Mouse (Mus musculus): Measurements from ENCODE around the gene Ggt1. TPM values are rescaled to one million over a fixed set of nuclear protein-coding genes. Genes with fewer than 3 reads are reported as not detected.

The Ggt1 gene
- total RNA-seq, 4 experiments from 2014 or later: not detected

- DNase-seq (ENCODE audit: low spot score in 2 of 2): no peak
Measured at GRCm38 (mm10) chr10:75573181-75573580, 11.8 kb downstream of the Ggt1 start.

- no peak for DNase-seq (ENCODE audit: low spot score in 2 of 2)
Measured at GRCm38 (mm10) chr10:75573965-75574364, 12.6 kb downstream of the Ggt1 start.

- no peak for DNase-seq (ENCODE audit: low spot score in 2 of 2)
Measured at GRCm38 (mm10) chr10:75579129-75579528, 17.7 kb downstream of the Ggt1 start.

GRCm38 (mm10) chr10:75585876-75586552, 24.6 kb downstream of the Ggt1 start:
- DNase-seq (ENCODE audit: low spot score in 2 of 2): peak; percentile 81 to 87

GRCm38 (mm10) chr10:75586553-75586879, 25.1 kb downstream of the Ggt1 start:
- DNase-seq (ENCODE audit: low spot score in 2 of 2): no peak

GRCm38 (mm10) chr10:75587781-75588180, 26.4 kb downstream of the Ggt1 start:
- DNase-seq (ENCODE audit: low spot score in 2 of 2): no peak

- DNase-seq (ENCODE audit: low spot score in 2 of 2): peak; percentile 38 to 49
Measured at GRCm38 (mm10) chr10:75588336-75588735, 26.9 kb downstream of the Ggt1 start.

- DNase-seq (ENCODE audit: low spot score in 2 of 2): peak in 1 of 2 experiments; percentile 50
Measured at GRCm38 (mm10) chr10:75589129-75589528, 27.7 kb downstream of the Ggt1 start, which contains the start of gene Ggt5. Ggt5 (plus strand) TSS chr10:75589340.

GRCm38 (mm10) chr10:75589651-75590050, 28.2 kb downstream of the Ggt1 start:
- peak in 1 of 2 experiments; percentile 24 for DNase-seq (ENCODE audit: low spot score in 2 of 2)

- DNase-seq (ENCODE audit: low spot score in 2 of 2): no peak
Measured at GRCm38 (mm10) chr10:75591211-75591894, 29.9 kb downstream of the Ggt1 start.

- DNase-seq (ENCODE audit: low spot score in 2 of 2): no peak
Measured at GRCm38 (mm10) chr10:75592585-75592984, 31.2 kb downstream of the Ggt1 start.

- DNase-seq (ENCODE audit: low spot score in 2 of 2): peak; percentile 61 to 73
Measured at GRCm38 (mm10) chr10:75595981-75596380, 34.6 kb downstream of the Ggt1 start.

GRCm38 (mm10) chr10:75600189-75600730, 38.9 kb downstream of the Ggt1 start:
- no peak for DNase-seq (ENCODE audit: low spot score in 2 of 2)

GRCm38 (mm10) chr10:75605162-75605846, 43.9 kb downstream of the Ggt1 start:
- no peak for DNase-seq (ENCODE audit: low spot score in 2 of 2)

- no peak for DNase-seq (ENCODE audit: low spot score in 2 of 2)
Measured at GRCm38 (mm10) chr10:75607253-75607652, 45.8 kb downstream of the Ggt1 start.

- no peak for DNase-seq (ENCODE audit: low spot score in 2 of 2)
Measured at GRCm38 (mm10) chr10:75608975-75609374, 47.6 kb downstream of the Ggt1 start.

- DNase-seq (ENCODE audit: low spot score in 2 of 2): no peak
Measured at GRCm38 (mm10) chr10:75610486-75610885, 49.1 kb downstream of the Ggt1 start.

- no peak for DNase-seq (ENCODE audit: low spot score in 2 of 2)
Measured at GRCm38 (mm10) chr10:75616044-75616443, 54.6 kb downstream of the Ggt1 start.

GRCm38 (mm10) chr10:75620818-75621217, 59.4 kb downstream of the Ggt1 start:
- DNase-seq (ENCODE audit: low spot score in 2 of 2): no peak

GRCm38 (mm10) chr10:75625920-75626319, 64.5 kb downstream of the Ggt1 start:
- no peak for DNase-seq (ENCODE audit: low spot score in 2 of 2)

- peak in 1 of 2 experiments; percentile 2 for DNase-seq (ENCODE audit: low spot score in 2 of 2)
Measured at GRCm38 (mm10) chr10:75626991-75627390, 65.6 kb downstream of the Ggt1 start.

- DNase-seq (ENCODE audit: low spot score in 2 of 2): peak in 1 of 2 experiments; percentile 30
Measured at GRCm38 (mm10) chr10:75627490-75627889, 66.1 kb downstream of the Ggt1 start.
